Mouse (Mus musculus) liver, embryonic 13.5 days (tissue): ENCODE measurements around the gene Efcab3. TPM values are rescaled to one million over a fixed set of nuclear protein-coding genes. Genes with fewer than 3 reads are reported as not detected.

Source experiments
- ATAC-seq: fragments of 200-750 bp; cut with Nextera tagmentation; 2 replicates; pipeline ENCODE4 v1.8.0; 2017; ENCODE audit warnings: low read depth, mild to moderate bottlenecking, moderate number of reproducible peaks, moderate library complexity
- DNase-seq: peaks from one replicate; pipeline ENCODE4 v3.0.0; 2022
- H3K27ac ChIP-seq: fragments of 300-500 bp; sonication (generic); 2 replicates; pipeline ENCODE4 v1.5.1; 2015; ENCODE audit warnings: moderate library complexity, mild to moderate bottlenecking, inconsistent platforms
- H3K27me3 ChIP-seq: fragments of 300-500 bp; sonication (generic); 2 replicates; pipeline ENCODE4 v1.6.1; 2015; ENCODE audit warnings: mild to moderate bottlenecking, inconsistent platforms
- H3K36me3 ChIP-seq: fragments of 300-500 bp; sonication (generic); 2 replicates; pipeline ENCODE4 v1.6.1; 2015; ENCODE audit warnings: mild to moderate bottlenecking, inconsistent platforms
- H3K4me1 ChIP-seq: fragments of 300-500 bp; sonication (generic); replicated peaks from 2 replicates; pipeline ENCODE4 v1.6.1; 2015; ENCODE audit warnings: inconsistent platforms
- H3K4me2 ChIP-seq: fragments of 300-500 bp; sonication (generic); 2 replicates; pipeline ENCODE4 v1.6.1; 2015; ENCODE audit warnings: inconsistent platforms, mild to moderate bottlenecking, moderate library complexity
- H3K4me3 ChIP-seq: fragments of 300-500 bp; sonication (generic); replicated peaks from 2 replicates; pipeline ENCODE4 v1.5.1; 2015; ENCODE audit warnings: mild to moderate bottlenecking, inconsistent platforms
- H3K9ac ChIP-seq: fragments of 300-500 bp; sonication (generic); 2 replicates; pipeline ENCODE4 v1.6.1; 2015; ENCODE audit warnings: mild to moderate bottlenecking, inconsistent platforms
- H3K9me3 ChIP-seq: fragments of 300-500 bp; sonication (generic); replicated peaks from 2 replicates; pipeline ENCODE4 v1.6.1; 2016; ENCODE audit warnings: inconsistent platforms
- WGBS: fragments of 180-500 bp; shearing (Covaris S2); methylation state at CpG from one replicate; pipeline ENCODE4 v1.1.7; 2015; ENCODE audit not compliant: insufficient replicate concordance; 5-methylcytosine and 5-hydroxymethylcytosine counted together
- polyA plus RNA-seq: library from polyadenylated mRNA; unstranded; fragments of >200 nt; fragmentation: Nextera tagmentation; extraction: Ambion mirVana; gene quantifications from 2 replicates; pipeline ENCODE4 v1.2.1, GENCODE M21; 2015

Efcab3 gene
- polyA plus RNA-seq, 1 experiment from 2014 or later: 0.17 TPM

GRCm38 (mm10) chr11:105161411-105161810, 98.0 kb downstream of the Efcab3 start:
- Histone ChIP-seq H3K9ac (no peak overlapping the region), H3K27me3 (peaks cover 21% of the 10 kb centered on the region), H3K27ac (no peak overlapping the region), H3K36me3 (peaks cover 18% of the 10 kb centered on the region), H3K4me1 (peaks cover 36% of the 10 kb centered on the region), H3K9me3 (peaks cover 13% of the 10 kb centered on the region), H3K4me2 (no peak overlapping the region), H3K4me3 (no peak overlapping the region)
- WGBS: 88% methylated on average over 2 of the region's 2 CpGs
- ATAC-seq (no peak), DNase-seq (no peak)

DNA sequence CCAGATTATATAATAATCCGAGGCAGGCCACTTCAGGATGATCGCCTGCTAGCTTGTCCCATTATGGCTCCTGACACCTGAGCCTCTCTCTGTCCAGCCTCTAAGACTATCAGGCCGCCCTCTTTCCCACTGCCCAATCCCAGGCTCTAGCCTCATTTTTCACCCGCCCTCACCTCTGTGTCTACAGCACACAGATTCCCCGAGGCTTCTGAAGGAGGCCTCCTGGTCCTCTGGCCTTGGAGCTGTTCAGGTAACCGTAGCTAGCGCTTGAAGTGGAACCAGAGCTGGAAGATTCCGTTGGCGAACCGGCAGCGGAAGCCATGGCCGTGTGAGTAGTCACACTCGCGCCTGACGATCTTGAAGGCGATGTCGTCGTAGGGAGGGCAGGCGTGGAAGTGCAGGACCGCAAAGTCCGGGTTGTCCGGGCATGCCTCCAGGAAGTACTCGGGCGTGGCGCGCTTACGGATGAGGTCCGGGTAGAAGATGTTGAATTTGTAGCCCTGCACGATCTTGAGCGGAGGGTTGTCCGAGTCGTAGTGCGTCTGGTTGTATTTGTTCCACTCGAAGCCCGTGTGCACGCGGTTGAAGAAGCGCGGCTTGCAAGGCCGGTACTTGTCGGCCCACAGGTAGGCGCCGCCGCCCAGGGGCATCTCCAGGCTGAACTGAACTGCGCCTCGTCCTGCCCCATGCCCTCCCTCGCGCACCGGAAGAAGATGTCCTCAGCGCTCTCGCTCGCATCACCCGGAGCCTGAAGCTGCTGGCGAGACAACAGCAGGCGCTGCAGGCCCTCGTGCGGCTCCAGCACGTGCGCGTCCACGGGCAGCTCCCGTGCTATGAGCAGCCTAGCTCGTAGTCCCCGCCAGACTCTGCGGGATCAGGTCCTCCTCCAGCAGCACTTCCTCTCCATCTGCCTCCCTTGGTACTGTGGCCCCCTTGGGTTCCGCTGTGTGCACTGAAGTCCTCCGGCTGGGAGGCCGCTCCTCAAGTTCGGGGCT, 101.4 kb downstream of the Efcab3 start:
- peaks cover 25% of the 10 kb centered on the region for H3K27me3 ChIP-seq
- no peak overlapping the region for H3K9ac ChIP-seq
- peaks cover 2% of the 10 kb centered on the region for H3K4me1 ChIP-seq
- H3K9me3 ChIP-seq: peaks cover 13% of the 10 kb centered on the region
- ATAC-seq (no peak), DNase-seq (no peak)
- 75% methylated on average over 69 of the region's 69 CpGs for WGBS
- no peak overlapping the region for H3K4me3 ChIP-seq
- H3K27ac ChIP-seq: no peak overlapping the region
- peaks cover 21% of the 10 kb centered on the region for H3K36me3 ChIP-seq
- no peak overlapping the region for H3K4me2 ChIP-seq

DNA sequence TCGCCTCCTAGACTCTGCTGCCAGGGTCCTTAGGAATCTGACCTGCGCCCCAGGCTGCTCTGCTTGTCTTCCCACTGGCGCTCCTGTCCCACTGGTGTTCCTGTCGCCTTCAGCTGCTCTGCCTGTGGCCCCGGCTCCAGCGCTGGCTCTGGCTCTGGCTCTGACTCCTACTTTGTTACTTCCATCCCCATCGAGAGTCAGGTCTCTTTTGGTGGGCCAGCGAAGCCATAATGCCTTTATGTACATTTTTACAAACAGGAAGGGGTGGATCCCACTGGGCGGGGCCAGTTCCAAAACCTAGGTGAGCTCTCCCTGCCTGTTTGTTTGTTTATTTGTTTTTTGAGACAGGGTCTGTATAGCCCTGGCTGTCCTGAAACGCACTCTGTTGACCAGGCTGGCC, 103.4 kb downstream of the Efcab3 start:
- H3K4me3 ChIP-seq: no peak overlapping the region
- no peak for DNase-seq
- ATAC-seq: no peak
- no peak overlapping the region for H3K9ac ChIP-seq
- H3K36me3 ChIP-seq: peaks cover 21% of the 10 kb centered on the region
- H3K4me2 ChIP-seq: no peak overlapping the region
- H3K4me1 ChIP-seq: peaks cover 9% of the 10 kb centered on the region
- 82% methylated on average over 10 of the region's 10 CpGs for WGBS
- H3K27ac ChIP-seq: no peak overlapping the region
- peaks cover 13% of the 10 kb centered on the region for H3K9me3 ChIP-seq
- peaks cover 25% of the 10 kb centered on the region for H3K27me3 ChIP-seq

Other genes starting within 250 kb of the Efcab3 start
- 23.7 and 28.4 TPM in 2 replicates for gene Mettl2, start 62.8 kb downstream of the Efcab3 start, polyA plus RNA-seq
- not detected in 2 replicates for gene Gm10842, start 83.3 kb downstream of the Efcab3 start, polyA plus RNA-seq
- gene Tlk2, start 115.2 kb downstream of the Efcab3 start, polyA plus RNA-seq: 8.0 and 8.3 TPM in 2 replicates
- 0.98 and 1.1 TPM in 2 replicates for gene Mrc2, start 229.1 kb downstream of the Efcab3 start, polyA plus RNA-seq